Mouse (Mus musculus): ENCODE data around the gene Txn1.

DNA sequence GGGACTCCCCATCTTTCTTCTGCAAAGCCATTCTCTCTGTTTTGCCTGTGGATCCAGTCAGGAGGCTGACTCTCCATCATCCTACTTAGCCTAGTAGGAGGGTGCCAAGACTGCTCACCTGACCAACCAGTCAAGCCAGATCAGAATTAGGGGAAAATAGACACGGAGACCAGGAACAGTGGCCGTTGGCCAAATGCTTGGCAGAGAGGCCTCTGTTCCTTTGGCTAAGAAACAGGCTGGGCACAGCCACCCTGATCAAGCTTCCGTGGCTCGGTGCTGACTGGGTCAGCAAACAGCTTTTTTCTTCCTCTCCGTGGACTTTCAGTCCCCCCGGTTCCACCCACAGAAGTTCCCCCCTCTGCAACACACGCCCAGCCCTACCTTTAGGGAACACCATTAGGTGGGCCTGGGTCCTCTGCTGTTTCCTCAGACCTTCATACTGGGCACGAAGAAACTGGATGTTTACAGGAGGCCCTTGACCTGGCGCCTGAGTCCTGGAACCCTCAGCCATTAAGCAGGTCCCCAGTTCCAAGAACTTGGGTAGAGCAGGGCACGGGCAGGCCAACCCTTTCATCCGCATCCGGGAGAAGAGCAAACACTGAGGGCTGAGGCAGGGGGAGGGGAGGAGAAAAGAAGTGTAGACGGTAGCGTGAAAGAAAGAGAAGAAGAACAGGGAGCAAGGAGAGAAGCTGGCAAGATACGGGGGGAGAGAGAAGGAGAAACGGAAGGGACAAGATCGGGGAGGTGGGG lies 40.8 kb downstream of the Txn1 start:
- TF ChIP-seq CTCF (IDR thresholded peaks at IDR 0.05; ENCODE audit: insufficient read depth, low read depth, low read length) (no peak), POLR2A (IDR thresholded peaks at IDR 0.05; ENCODE audit: insufficient read depth, low read depth, low read length) (no peak)
